Mouse (Mus musculus): ENCODE measurements at regions not wholly inside any gene's neighbourhood (a gene's known extent, or its start where the extent isn't known, plus 50 kb on each side); places are given as distances from the start of the nearest gene placed in this dataset.

GRCm38 (mm10) chr9:90713685-90714084, 443.1 kb upstream of the Tbc1d2b start:
- TF ChIP-seq CTCF (IDR thresholded peaks at IDR 0.05) (no peak), EP300 (IDR thresholded peaks at IDR 0.05) (no peak)
- no peaks in the 10 kb centered on the region for H3K4me1 ChIP-seq (ENCODE audit: insufficient read depth, low read depth, low read length)
- H3K36me3 ChIP-seq (ENCODE audit: insufficient read depth, low read length) = no peaks in the 10 kb centered on the region
- ATAC-seq (no peak), DNase-seq (ENCODE audit: low spot score) (no peak)
- no peak overlapping the region for H3K27ac ChIP-seq (ENCODE audit: low read length)
- no peaks in the 10 kb centered on the region for H3K27me3 ChIP-seq (replicated peaks; ENCODE audit: insufficient read depth, low read length)
- no peak overlapping the region for H3K4me2 ChIP-seq (replicated peaks; ENCODE audit: low read depth, low read length)
- H3K9ac ChIP-seq (replicated peaks; ENCODE audit: low read depth) = no peak overlapping the region
- no peaks in the 10 kb centered on the region for H3K9me3 ChIP-seq (ENCODE audit: low read length)
- no peak overlapping the region for H3K4me3 ChIP-seq (ENCODE audit: low read depth, low read length)
- 20% methylated on average over 2 of the region's 2 CpGs for WGBS

GRCm38 (mm10) chr9:90731450-90731849, 460.8 kb upstream of the Tbc1d2b start:
- Histone ChIP-seq H3K9ac (replicated peaks; ENCODE audit: low read depth) (no peak overlapping the region), H3K27me3 (replicated peaks; ENCODE audit: insufficient read depth, low read length) (no peaks in the 10 kb centered on the region), H3K4me2 (replicated peaks; ENCODE audit: low read depth, low read length) (no peak overlapping the region), H3K4me3 (ENCODE audit: low read depth, low read length) (no peak overlapping the region), H3K4me1 (ENCODE audit: insufficient read depth, low read depth, low read length) (no peaks in the 10 kb centered on the region), H3K9me3 (ENCODE audit: low read length) (no peaks in the 10 kb centered on the region), H3K27ac (ENCODE audit: low read length) (no peak overlapping the region), H3K36me3 (ENCODE audit: insufficient read depth, low read length) (no peaks in the 10 kb centered on the region)
- ATAC-seq (no peak), DNase-seq (ENCODE audit: low spot score) (no peak)
- WGBS = 75% methylated on average over 4 of the region's 4 CpGs
- TF ChIP-seq CTCF (IDR thresholded peaks at IDR 0.05) (no peak), EP300 (IDR thresholded peaks at IDR 0.05) (no peak)

- no peaks in the 10 kb centered on the region for H3K9me3 ChIP-seq (ENCODE audit: low read length)
- TF ChIP-seq EP300 (IDR thresholded peaks at IDR 0.05) = no peak
- TF ChIP-seq CTCF (IDR thresholded peaks at IDR 0.05) = no peak
- H3K27ac ChIP-seq (ENCODE audit: low read length) = no peak overlapping the region
- 56% methylated on average over 3 of the region's 3 CpGs for WGBS
- H3K9ac ChIP-seq (replicated peaks; ENCODE audit: low read depth) = no peak overlapping the region
- H3K27me3 ChIP-seq (replicated peaks; ENCODE audit: insufficient read depth, low read length) = no peaks in the 10 kb centered on the region
- ATAC-seq (no peak), DNase-seq (ENCODE audit: low spot score) (no peak)
- no peaks in the 10 kb centered on the region for H3K36me3 ChIP-seq (ENCODE audit: insufficient read depth, low read length)
- H3K4me3 ChIP-seq (ENCODE audit: low read depth, low read length) = no peak overlapping the region
- no peak overlapping the region for H3K4me2 ChIP-seq (replicated peaks; ENCODE audit: low read depth, low read length)
- H3K4me1 ChIP-seq (ENCODE audit: insufficient read depth, low read depth, low read length) = no peaks in the 10 kb centered on the region
Observed at GRCm38 (mm10) chr9:90757175-90757574, 486.6 kb upstream of the Tbc1d2b start.

- Histone ChIP-seq H3K4me1 (ENCODE audit: insufficient read depth, low read depth, low read length) (no peaks in the 10 kb centered on the region), H3K4me2 (replicated peaks; ENCODE audit: low read depth, low read length) (no peak overlapping the region), H3K9ac (replicated peaks; ENCODE audit: low read depth) (no peak overlapping the region), H3K36me3 (ENCODE audit: insufficient read depth, low read length) (no peaks in the 10 kb centered on the region), H3K4me3 (ENCODE audit: low read depth, low read length) (no peak overlapping the region), H3K27ac (ENCODE audit: low read length) (no peak overlapping the region), H3K9me3 (ENCODE audit: low read length) (no peaks in the 10 kb centered on the region), H3K27me3 (replicated peaks; ENCODE audit: insufficient read depth, low read length) (no peaks in the 10 kb centered on the region)
- DNase-seq (ENCODE audit: low spot score) (no peak), ATAC-seq (no peak)
- WGBS = 48% methylated on average over 1 of the region's 1 CpGs
- TF ChIP-seq CTCF (IDR thresholded peaks at IDR 0.05) = no peak
- no peak for TF ChIP-seq EP300 (IDR thresholded peaks at IDR 0.05)
Observed at GRCm38 (mm10) chr9:90774296-90774695, 503.7 kb upstream of the Tbc1d2b start.

GRCm38 (mm10) chr9:90789545-90789944, 518.9 kb upstream of the Tbc1d2b start:
- no peak overlapping the region for H3K4me2 ChIP-seq (replicated peaks; ENCODE audit: low read depth, low read length)
- DNase-seq (ENCODE audit: low spot score) (no peak), ATAC-seq (no peak)
- no peak overlapping the region for H3K27ac ChIP-seq (ENCODE audit: low read length)
- H3K36me3 ChIP-seq (ENCODE audit: insufficient read depth, low read length) = no peaks in the 10 kb centered on the region
- no peaks in the 10 kb centered on the region for H3K4me1 ChIP-seq (ENCODE audit: insufficient read depth, low read depth, low read length)
- H3K9ac ChIP-seq (replicated peaks; ENCODE audit: low read depth) = no peak overlapping the region
- TF ChIP-seq CTCF (IDR thresholded peaks at IDR 0.05) (no peak), EP300 (IDR thresholded peaks at IDR 0.05) (no peak)
- no peak overlapping the region for H3K4me3 ChIP-seq (ENCODE audit: low read depth, low read length)
- H3K9me3 ChIP-seq (ENCODE audit: low read length) = no peaks in the 10 kb centered on the region
- no peaks in the 10 kb centered on the region for H3K27me3 ChIP-seq (replicated peaks; ENCODE audit: insufficient read depth, low read length)

- H3K4me3 ChIP-seq (ENCODE audit: low read depth, low read length) = no peak overlapping the region
- no peaks in the 10 kb centered on the region for H3K36me3 ChIP-seq (ENCODE audit: insufficient read depth, low read length)
- no peak overlapping the region for H3K27ac ChIP-seq (ENCODE audit: low read length)
- no peaks in the 10 kb centered on the region for H3K4me1 ChIP-seq (ENCODE audit: insufficient read depth, low read depth, low read length)
- DNase-seq (ENCODE audit: low spot score) (no peak), ATAC-seq (no peak)
- H3K9me3 ChIP-seq (ENCODE audit: low read length) = no peaks in the 10 kb centered on the region
- no peak overlapping the region for H3K9ac ChIP-seq (replicated peaks; ENCODE audit: low read depth)
- 53% methylated on average over 2 of the region's 2 CpGs for WGBS
- H3K27me3 ChIP-seq (replicated peaks; ENCODE audit: insufficient read depth, low read length) = no peaks in the 10 kb centered on the region
- TF ChIP-seq EP300 (IDR thresholded peaks at IDR 0.05) (no peak), CTCF (IDR thresholded peaks at IDR 0.05) (no peak)
- H3K4me2 ChIP-seq (replicated peaks; ENCODE audit: low read depth, low read length) = no peak overlapping the region
Observed at GRCm38 (mm10) chr9:90791871-90792270, 521.3 kb upstream of the Tbc1d2b start.

GRCm38 (mm10) chr9:90816844-90817243, 545.4 kb upstream of the Zic4 start:
- DNase-seq (ENCODE audit: low spot score) (peak; percentile 24), ATAC-seq (no peak)
- no peaks in the 10 kb centered on the region for H3K9me3 ChIP-seq (ENCODE audit: low read length)
- H3K27ac ChIP-seq (ENCODE audit: low read length) = no peak overlapping the region
- H3K4me3 ChIP-seq (ENCODE audit: low read depth, low read length) = no peak overlapping the region
- no peaks in the 10 kb centered on the region for H3K27me3 ChIP-seq (replicated peaks; ENCODE audit: insufficient read depth, low read length)
- 32% methylated on average over 4 of the region's 4 CpGs for WGBS
- no peak overlapping the region for H3K4me2 ChIP-seq (replicated peaks; ENCODE audit: low read depth, low read length)
- H3K4me1 ChIP-seq (ENCODE audit: insufficient read depth, low read depth, low read length) = no peaks in the 10 kb centered on the region
- no peak for TF ChIP-seq CTCF (IDR thresholded peaks at IDR 0.05)
- TF ChIP-seq EP300 (IDR thresholded peaks at IDR 0.05) = no peak
- H3K9ac ChIP-seq (replicated peaks; ENCODE audit: low read depth) = no peak overlapping the region
- no peaks in the 10 kb centered on the region for H3K36me3 ChIP-seq (ENCODE audit: insufficient read depth, low read length)
